Mouse (Mus musculus) MEL (cell line): ENCODE measurements around the gene Dtx3. TPM values are rescaled to one million over a fixed set of nuclear protein-coding genes. Genes with fewer than 3 reads are reported as not detected.
A peak's percentile ranks its signal among the peaks of the same experiment; 100 is the strongest.

Source experiments
- DNase-seq: peaks from one replicate; pipeline ENCODE4 v3.0.0; 2011; ENCODE audit warnings: low read depth, low spot score
- H3K27ac ChIP-seq: 2 replicates; pipeline ENCODE4 v1.5.1; 2012; ENCODE audit warnings: low read depth, mild to moderate bottlenecking, control low read depth, low read length, moderate library complexity; ENCODE audit not compliant: control insufficient read depth
- H3K27me3 ChIP-seq, 2 experiments: fragments of 150-350 bp in 1 of 2; sonication (generic) in 1 of 2; 2 replicates each; pipeline ENCODE4 v1.6.1; 2012; ENCODE audit warnings: low read length in 2 of 2, mild to moderate bottlenecking in 2 of 2, improper control_type of control experiment in 1 of 2, moderate library complexity in 1 of 2; ENCODE audit not compliant: insufficient read depth in 2 of 2, control insufficient read depth in 1 of 2
- H3K36me3 ChIP-seq, 2 experiments: 2 replicates each; pipeline ENCODE4 v1.6.1; 2012 to 2014; ENCODE audit warnings: low read length in 2 of 2, improper control_type of control experiment in 1 of 2, inconsistent platforms in 1 of 2, mild to moderate bottlenecking in 1 of 2; ENCODE audit not compliant: insufficient read depth in 2 of 2, control insufficient read depth in 1 of 2
- H3K4me1 ChIP-seq, 2 experiments: fragments of 150-350 bp in 1 of 2; sonication (generic) in 1 of 2; 2 replicates each; pipeline ENCODE4 v1.6.1; 2012; ENCODE audit warnings: low read length in 2 of 2, improper control_type of control experiment in 1 of 2, mild to moderate bottlenecking in 1 of 2; ENCODE audit not compliant: insufficient read depth in 2 of 2, control insufficient read depth in 1 of 2
- H3K4me3 ChIP-seq, 2 experiments: fragments of 150-350 bp in 1 of 2; sonication (generic) in 1 of 2; 2 replicates each; pipeline ENCODE4 v1.5.1; 2012; ENCODE audit warnings: low read depth in 2 of 2, low read length in 2 of 2, mild to moderate bottlenecking in 2 of 2, moderate library complexity in 2 of 2, control low read depth in 1 of 2, improper control_type of control experiment in 1 of 2; ENCODE audit not compliant: control insufficient read depth in 1 of 2, insufficient read depth in 1 of 2
- H3K79me2 ChIP-seq: 2 replicates; pipeline ENCODE4 v1.6.1; 2012; ENCODE audit warnings: mild to moderate bottlenecking, low read length, moderate library complexity; ENCODE audit not compliant: control insufficient read depth, poor library complexity, insufficient read depth
- H3K9ac ChIP-seq: 2 replicates; pipeline ENCODE4 v1.6.1; 2012; ENCODE audit warnings: low read depth, mild to moderate bottlenecking, control low read depth, low read length, moderate library complexity; ENCODE audit not compliant: control insufficient read depth, poor library complexity, severe bottlenecking
- H3K9me3 ChIP-seq: fragments of 150-350 bp; sonication (generic); replicated peaks from 2 replicates; pipeline ENCODE4 v1.6.1; 2012; ENCODE audit warnings: mild to moderate bottlenecking, low read length, improper control_type of control experiment, moderate library complexity; ENCODE audit not compliant: insufficient read depth
- BHLHE40 ChIP-seq: IDR thresholded peaks from 2 replicates; pipeline ENCODE4 v1.6.1; 2012; ENCODE audit warnings: low read depth, mild to moderate bottlenecking, inconsistent platforms, low read length, improper control_type of control experiment, borderline replicate concordance
- CHD2 ChIP-seq: IDR thresholded peaks from 2 replicates; pipeline ENCODE4 v1.6.1; 2011; ENCODE audit warnings: low read length, improper control_type of control experiment
- ELF1 ChIP-seq: IDR thresholded peaks from 2 replicates; pipeline ENCODE4 v1.6.1; 2014; ENCODE audit warnings: low read depth, mild to moderate bottlenecking, inconsistent platforms, low read length, improper control_type of control experiment, moderate library complexity
- EP300 ChIP-seq, 2 experiments: IDR thresholded peaks; 2 replicates each; pipeline ENCODE4 v1.6.1; 2011; ENCODE audit warnings: improper control_type of control experiment in 2 of 2, low read length in 2 of 2, low read depth in 1 of 2, mild to moderate bottlenecking in 1 of 2
- GABPA ChIP-seq: IDR thresholded peaks from 2 replicates; pipeline ENCODE4 v1.6.1; 2012; ENCODE audit warnings: low read depth, mild to moderate bottlenecking, inconsistent platforms, low read length, improper control_type of control experiment, moderate library complexity
- GATA1 ChIP-seq: IDR thresholded peaks from 2 replicates; pipeline ENCODE4 v1.6.1; 2011; ENCODE audit warnings: low read depth, low read length, improper control_type of control experiment
- MXI1 ChIP-seq: IDR thresholded peaks from 2 replicates; pipeline ENCODE4 v1.6.1; 2011; ENCODE audit warnings: mild to moderate bottlenecking, low read depth, low read length, improper control_type of control experiment
- NELFE ChIP-seq: IDR thresholded peaks from 2 replicates; pipeline ENCODE4 v1.6.1; 2011; ENCODE audit warnings: low read depth, low read length, improper control_type of control experiment
- POLR2A ChIP-seq, 2 experiments: IDR thresholded peaks; 2 replicates each; pipeline ENCODE4 v1.6.1; 2011 to 2012; ENCODE audit warnings: low read length in 2 of 2, mild to moderate bottlenecking in 2 of 2, control low read depth in 1 of 2, improper control_type of control experiment in 1 of 2, low read depth in 1 of 2, moderate library complexity in 1 of 2; ENCODE audit not compliant: control insufficient read depth in 1 of 2, insufficient read depth in 1 of 2, poor library complexity in 1 of 2
- RAD21 ChIP-seq: IDR thresholded peaks from 2 replicates; pipeline ENCODE4 v1.6.1; 2011; ENCODE audit warnings: mild to moderate bottlenecking, low read depth, low read length, improper control_type of control experiment
- RCOR1 ChIP-seq: IDR thresholded peaks from 2 replicates; pipeline ENCODE4 v1.6.1; 2012; ENCODE audit warnings: low read depth, mild to moderate bottlenecking, inconsistent platforms, low read length, improper control_type of control experiment
- SIN3A ChIP-seq: IDR thresholded peaks from 2 replicates; pipeline ENCODE4 v1.6.1; 2012; ENCODE audit warnings: low read length, improper control_type of control experiment, inconsistent platforms
- SMC3 ChIP-seq: IDR thresholded peaks from 2 replicates; pipeline ENCODE4 v1.6.1; 2011; ENCODE audit warnings: low read depth, low read length, improper control_type of control experiment
- TBP ChIP-seq: IDR thresholded peaks from 2 replicates; pipeline ENCODE4 v1.8.0; 2011; ENCODE audit warnings: low read depth, low read length, improper control_type of control experiment
- ZC3H11A ChIP-seq: IDR thresholded peaks from 2 replicates; pipeline ENCODE4 v1.6.1; 2012; ENCODE audit warnings: low read depth, mild to moderate bottlenecking, inconsistent platforms, low read length, improper control_type of control experiment
- ZKSCAN1 ChIP-seq: IDR thresholded peaks from 2 replicates; pipeline ENCODE4 v1.6.1; 2012; ENCODE audit warnings: low read depth, mild to moderate bottlenecking, inconsistent platforms, low read length, improper control_type of control experiment, moderate library complexity
- ZMIZ1 ChIP-seq: IDR thresholded peaks from 2 replicates; pipeline ENCODE4 v1.6.1; 2012; ENCODE audit warnings: low read depth, mild to moderate bottlenecking, inconsistent platforms, low read length, improper control_type of control experiment, moderate library complexity
- polyA plus RNA-seq, 2 experiments: library from polyadenylated mRNA; stranded (reverse) in 1 of 2; unstranded in 1 of 2; fragments of >175 nt in 1 of 2; fragments of >200 nt in 1 of 2; gene quantifications; 2 replicates each; pipeline versions ENCODE4 v1.2.1 to v1.2.4; 2012; ENCODE audit warnings: low replicate concordance in 2 of 2, low read depth in 1 of 2; ENCODE audit not compliant: insufficient read length in 2 of 2, insufficient read depth in 1 of 2, missing spikeins in 1 of 2
- total RNA-seq: library from RNA; depleted of rRNA; stranded (reverse); fragments of 300-350 nt; gene quantifications from 2 replicates; pipeline ENCODE4 v1.2.3, GENCODE M21; 2012

The Dtx3 gene
- total and polyA plus RNA-seq, 3 experiments: 30.5 to 107 TPM; not detected in 1

- TF ChIP-seq ELF1: peak; percentile 96
Observed at GRCm38 (mm10) chr10:127211414-127211854, 15.9 kb upstream of the Dtx3 start, which contains the start of gene Pip4k2c (continued).

GRCm38 (mm10) chr10:127210961-127211405 is 15.5 kb upstream of the Dtx3 start:
- H3K9ac ChIP-seq: peak overlapping the region; percentile 84
- peak overlapping the region; percentile 56 to 77 for H3K4me3 ChIP-seq
- H3K27ac ChIP-seq: peak overlapping the region; percentile 46
- peaks cover 29% of the 10 kb centered on the region for H3K79me2 ChIP-seq
- no peaks in the 10 kb centered on the region for H3K27me3 ChIP-seq
- H3K4me1 ChIP-seq: peaks cover 4 to 19% of the 10 kb centered on the region in 2 experiments
- no peak for DNase-seq
- TF ChIP-seq TBP (no peak), ZC3H11A (no peak), MXI1 (peak; percentile 57), BHLHE40 (no peak)
- TF ChIP-seq, all 39 proteins: peak for 1
- Histone ChIP-seq H3K36me3 (peaks cover 0 to 8% of the 10 kb centered on the region in 2 experiments; a peak in 3 of 4 replicates), H3K9me3 (no peaks in the 10 kb centered on the region)

GRCm38 (mm10) chr10:127209928-127210570 is 14.5 kb upstream of the Dtx3 start:
- Histone ChIP-seq H3K9me3 (no peaks in the 10 kb centered on the region), H3K27ac (peak overlapping the region; percentile 46; the same call in 1 of the 2 replicates), H3K36me3 (peaks cover 0 to 14% of the 10 kb centered on the region in 2 experiments; a peak in 3 of 4 replicates), H3K4me1 (peaks cover 11 to 27% of the 10 kb centered on the region in 2 experiments), H3K27me3 (no peaks in the 10 kb centered on the region), H3K9ac (peak overlapping the region; percentile 84), H3K79me2 (peaks cover 29% of the 10 kb centered on the region), H3K4me3 (peak overlapping the region; percentile 56 to 77)
- TF ChIP-seq SIN3A (no peak; the same call in 1 of the 2 replicates), ZKSCAN1 (no peak), GATA1 (0 out of 2 replicates have a peak, but pooled peaks have one; percentile 33), TBP (peak; percentile 61; the same call in 1 of the 2 replicates), EP300 (IDR thresholded peaks at IDR 0.05; ENCODE audit: low read depth in 1 of 2, low read length in 2 of 2) (no peak; a peak in 1 of 4 replicates), NELFE (no peak), CHD2 (no peak), POLR2A (IDR thresholded peaks at IDR 0.05; ENCODE audit: control insufficient read depth in 1 of 2, insufficient read depth in 1 of 2, low read depth in 1 of 2, low read length in 2 of 2, poor library complexity in 1 of 2) (no peak), GABPA (no peak), RAD21 (no peak), ZMIZ1 (no peak), SMC3 (no peak), RCOR1 (0 out of 2 replicates have a peak, but pooled peaks have one; percentile 10)
- DNase-seq: no peak
